Mouse (Mus musculus): ENCODE measurements around the gene Nop9. TPM values are rescaled to one million over a fixed set of nuclear protein-coding genes. Genes with fewer than 3 reads are reported as not detected.

Nop9 gene
- total RNA-seq, 2 experiments from 2014 or later: 7.8 to 11.1 TPM

GRCm38 (mm10) chr14:55767519-55768414 lies 22.3 kb downstream of the Nop9 start:
- DNase-seq (ENCODE audit: low spot score): no peak
- intact Hi-C loops (cut with DNase I): no loop called here

- DNase-seq (ENCODE audit: low spot score): no peak
- intact Hi-C loops (cut with DNase I): no loop called here
Observed at GRCm38 (mm10) chr14:55768555-55768954, 23.1 kb downstream of the Nop9 start.

- no peak for DNase-seq (ENCODE audit: low spot score)
- intact Hi-C loops (cut with DNase I): no loop called here
Observed at GRCm38 (mm10) chr14:55769087-55769703, 23.7 kb downstream of the Nop9 start.

GRCm38 (mm10) chr14:55776711-55777110 lies 31.2 kb downstream of the Nop9 start:
- intact Hi-C loops (cut with DNase I): loop anchor here (5.0 kb wide), 1 partner anchor 141 kb away; no protein-coding TSS in a partner anchor
- DNase-seq (ENCODE audit: low spot score): no peak

- intact Hi-C loops (cut with DNase I): loop anchor here (5.0 kb wide), 1 partner anchor 140 kb away; no protein-coding TSS in a partner anchor
- peak; percentile 0 for DNase-seq (ENCODE audit: low spot score)
Observed at GRCm38 (mm10) chr14:55777176-55777575, 31.7 kb downstream of the Nop9 start.

DNA sequence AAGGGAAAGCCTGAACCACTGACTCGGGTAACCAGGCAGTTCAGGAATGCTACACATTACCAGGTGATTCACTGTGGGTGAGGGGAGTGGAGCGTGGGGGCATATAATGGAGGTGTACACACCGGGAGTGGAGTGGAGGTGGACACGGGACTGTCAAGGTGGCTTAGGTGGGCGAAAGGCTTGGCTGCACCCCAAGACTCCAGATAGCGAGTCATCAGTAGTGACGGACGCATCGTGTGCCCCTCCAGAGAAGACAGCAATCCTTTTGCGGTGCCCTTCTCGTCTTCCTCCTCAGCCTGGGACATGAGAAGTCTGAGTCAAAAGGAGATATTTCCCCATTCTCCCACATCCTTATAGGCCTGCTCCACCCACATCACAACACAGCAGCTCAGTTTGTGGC lies 32.3 kb downstream of the Nop9 start:
- intact Hi-C loops (cut with DNase I): loop anchor here (5.0 kb wide), 1 partner anchor 139 kb away; no protein-coding TSS in a partner anchor
- DNase-seq (ENCODE audit: low spot score): no peak

- intact Hi-C loops (cut with DNase I): loop anchor here (5.0 kb wide), 1 partner anchor 139 kb away; no protein-coding TSS in a partner anchor
- peak; percentile 0 for DNase-seq (ENCODE audit: low spot score)
Observed at GRCm38 (mm10) chr14:55778686-55779085, 33.2 kb downstream of the Nop9 start.

DNA sequence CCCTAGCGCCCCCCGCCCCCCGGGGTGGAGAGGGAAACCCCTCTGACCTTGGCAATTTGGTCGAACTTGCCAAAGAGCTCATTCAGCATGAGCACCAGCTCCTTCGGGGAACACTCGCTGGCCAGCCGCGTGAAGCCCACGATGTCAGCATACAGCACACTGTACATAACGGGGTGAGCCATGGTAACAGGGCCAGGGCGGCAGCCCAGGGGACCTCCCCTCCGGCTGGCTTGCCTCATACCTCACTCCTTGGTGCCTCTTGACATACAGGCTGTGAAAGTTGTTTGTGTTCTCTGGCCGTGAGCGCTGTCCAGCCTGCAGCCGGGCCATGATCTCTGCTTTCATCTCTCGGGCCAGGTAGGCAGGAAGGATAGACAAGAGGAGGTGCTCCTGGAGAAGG lies 34.2 kb downstream of the Nop9 start:
- intact Hi-C loops (cut with DNase I): loop anchor here (2.0 to 5.0 kb wide), 2 partner anchors 83 to 138 kb away; no protein-coding TSS in a partner anchor
- DNase-seq (ENCODE audit: low spot score): no peak

DNA sequence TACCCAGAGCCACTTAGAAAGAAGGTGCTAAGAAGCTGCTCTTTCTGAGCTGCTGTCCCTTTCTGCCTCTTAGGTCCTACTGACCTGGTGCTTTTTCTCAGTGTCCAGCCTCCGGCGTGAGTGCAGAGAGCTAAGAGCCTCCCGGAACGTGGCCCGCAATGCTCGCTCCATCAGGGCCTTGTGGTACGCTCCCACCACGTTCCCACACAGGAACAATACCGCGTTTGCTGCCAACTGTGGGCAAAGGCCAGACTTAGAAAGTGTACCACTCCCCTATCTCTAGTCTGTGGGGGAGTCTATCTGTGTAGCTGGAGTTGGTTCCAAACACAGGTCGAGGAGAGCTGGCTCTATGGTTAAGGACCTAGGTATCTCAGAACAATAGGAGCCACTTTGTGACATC lies 35.2 kb downstream of the Nop9 start:
- no peak for DNase-seq (ENCODE audit: low spot score)
- intact Hi-C loops (cut with DNase I): loop anchor here (2.0 kb wide), 1 partner anchor 82 kb away; no protein-coding TSS in a partner anchor

- no peak for DNase-seq (ENCODE audit: low spot score)
Observed at GRCm38 (mm10) chr14:55781310-55781709, 35.8 kb downstream of the Nop9 start.

DNA sequence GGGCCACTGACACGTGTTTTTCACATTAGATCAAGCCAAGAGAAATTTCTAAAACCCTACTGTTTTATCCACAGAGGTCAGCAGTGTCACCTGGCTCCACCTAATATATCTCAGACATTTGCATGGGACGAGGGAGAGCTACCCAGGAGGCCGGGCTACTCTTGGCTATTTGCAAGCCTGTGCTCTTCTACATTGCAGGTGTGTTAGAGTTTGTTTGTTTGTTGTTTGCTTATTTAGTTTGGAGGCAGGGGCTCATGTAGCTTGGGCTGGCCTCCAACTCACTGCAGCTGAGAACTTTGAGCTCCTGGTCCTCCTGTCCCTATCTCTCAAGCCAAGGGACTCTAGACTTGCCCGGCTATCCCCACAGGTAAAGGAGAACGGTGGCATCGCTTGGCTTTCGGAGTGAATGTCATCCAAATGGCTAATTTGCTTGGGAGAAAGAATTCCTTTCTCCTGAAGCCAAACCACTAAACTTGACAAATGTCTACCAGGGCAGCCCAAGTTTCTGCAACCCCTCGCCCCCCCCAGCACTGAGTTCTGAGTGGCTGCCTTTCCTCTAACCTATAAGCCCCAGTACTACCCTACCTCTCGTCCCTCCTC lies 37.0 kb downstream of the Nop9 start:
- no peak for DNase-seq (ENCODE audit: low spot score)
- intact Hi-C loops (cut with DNase I): no loop called here

More at GRCm38 (mm10) chr14:55781310-55781709, 35.8 kb downstream of the Nop9 start:
- intact Hi-C loops (cut with DNase I): loop anchor here (2.0 kb wide), 1 partner anchor 81 kb away; no protein-coding TSS in a partner anchor

GRCm38 (mm10) chr14:55783171-55783957 lies 37.9 kb downstream of the Nop9 start:
- intact Hi-C loops (cut with DNase I): loop anchor here (1.0 kb wide), 1 partner anchor 41 kb away; no protein-coding TSS in a partner anchor
- no peak for DNase-seq (ENCODE audit: low spot score)

DNA sequence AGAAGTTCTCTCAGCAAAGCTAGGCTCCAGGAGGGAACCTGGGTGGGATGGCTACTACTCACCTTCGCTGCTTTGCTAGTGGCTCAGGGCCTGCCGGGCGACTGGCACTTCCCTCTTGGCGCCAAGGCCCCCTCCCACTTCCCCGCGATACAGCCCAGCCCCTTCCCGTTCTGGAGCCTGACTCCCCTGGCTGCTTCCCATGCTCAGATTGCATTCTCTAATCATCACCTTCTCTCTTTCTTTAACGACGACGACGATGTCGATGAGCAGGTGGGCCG lies 38.4 kb downstream of the Nop9 start, which contains the start of gene Adcy4:
Adcy4 (minus strand) TSS at position 138 of the 278 bp plus-strand sequence.
- no peak for DNase-seq (ENCODE audit: low spot score)
- intact Hi-C loops (cut with DNase I): loop anchor here (1.0 kb wide), 1 partner anchor 40 kb away; no protein-coding TSS in a partner anchor

GRCm38 (mm10) chr14:55785195-55785594 lies 39.7 kb downstream of the Nop9 start:
- no peak for DNase-seq (ENCODE audit: low spot score)
- intact Hi-C loops (cut with DNase I): no loop called here

DNA sequence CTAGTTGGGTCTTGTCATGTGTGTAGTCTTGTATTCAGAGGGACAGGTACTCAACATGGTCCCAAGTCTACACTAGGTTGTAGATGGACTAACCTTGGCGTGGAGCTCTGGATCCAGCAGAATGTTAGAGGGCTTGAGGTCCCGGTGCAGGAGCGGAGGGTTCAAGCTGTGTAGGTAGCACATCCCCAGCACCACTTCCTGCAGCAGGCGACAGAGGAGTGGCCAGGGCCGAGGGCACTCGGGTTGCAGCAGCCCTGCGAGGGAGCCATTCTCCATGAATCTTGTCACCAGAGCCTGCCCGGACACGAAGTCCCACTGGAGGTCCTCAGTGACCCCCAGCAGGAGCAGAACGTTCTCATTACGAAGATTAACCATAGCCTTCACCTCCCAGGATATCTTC lies 42.2 kb downstream of the Nop9 start:
- intact Hi-C loops (cut with DNase I): no loop called here
- DNase-seq (ENCODE audit: low spot score): no peak

DNA sequence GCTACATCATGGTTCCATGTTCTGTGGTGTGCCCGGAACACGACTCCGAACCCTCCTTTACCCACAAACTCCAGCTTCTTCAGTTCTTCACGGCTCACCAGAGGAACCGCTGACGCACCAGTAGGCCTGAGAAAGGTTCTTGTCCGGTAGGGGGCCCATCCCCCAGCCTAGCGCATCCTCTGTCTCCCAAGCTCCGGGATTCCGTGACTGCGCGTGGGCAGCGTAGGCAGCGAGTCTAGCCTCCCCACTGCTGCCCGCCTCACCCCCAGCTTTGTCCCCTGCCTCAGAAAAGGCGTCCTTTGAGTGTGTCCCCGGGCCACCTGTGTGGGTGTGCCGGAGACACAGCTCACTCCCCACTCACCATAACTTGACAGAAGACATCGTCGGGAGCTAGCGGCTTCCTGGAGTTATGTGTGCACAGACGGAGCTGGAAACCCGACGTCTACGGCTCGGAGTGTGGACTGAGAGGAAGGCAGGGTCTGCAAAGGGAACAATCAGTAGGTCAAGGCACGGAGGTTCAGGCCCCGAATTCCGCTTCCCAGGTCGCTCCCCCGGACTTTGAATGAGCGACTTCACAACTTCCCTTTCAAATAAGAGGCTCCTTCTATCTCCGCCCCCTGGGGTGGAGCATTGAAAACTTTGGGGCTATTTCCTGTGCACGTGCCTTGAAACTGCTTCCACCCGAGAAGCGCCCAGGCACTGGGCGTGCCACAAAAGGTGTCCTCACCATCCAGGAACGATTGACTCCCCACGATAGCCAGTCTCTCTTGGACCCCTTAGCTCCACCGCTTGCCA lies 43.0 kb downstream of the Nop9 start, which contains the start of gene Ripk3:
Ripk3 (minus strand) TSS at position 610 of the 795 bp plus-strand sequence.
- no peak for DNase-seq (ENCODE audit: low spot score)
- intact Hi-C loops (cut with DNase I): no loop called here

GRCm38 (mm10) chr14:55793461-55793860 lies 48.0 kb downstream of the Nop9 start:
- intact Hi-C loops (cut with DNase I): no loop called here
- DNase-seq (ENCODE audit: low spot score): no peak

DNA sequence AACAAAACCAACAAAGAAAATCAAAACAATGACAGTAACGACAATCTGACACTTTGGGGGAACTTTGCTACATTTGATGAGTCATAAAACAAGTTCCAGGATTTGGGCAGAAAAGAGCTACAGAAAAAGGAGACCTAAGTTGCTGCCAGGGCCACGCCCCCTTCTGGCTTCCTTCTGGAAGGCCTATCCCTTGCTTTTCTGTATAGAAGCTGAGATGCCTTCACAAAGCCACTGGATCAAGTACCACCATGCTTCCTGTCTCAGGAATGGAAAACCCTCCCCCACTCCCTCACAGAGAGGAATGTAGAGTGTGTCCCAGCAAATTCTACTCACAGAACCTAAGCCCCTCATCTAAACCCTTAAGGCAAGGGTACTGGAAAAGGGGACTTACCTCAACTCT lies 48.5 kb downstream of the Nop9 start:
- intact Hi-C loops (cut with DNase I): no loop called here
- DNase-seq (ENCODE audit: low spot score): no peak
